Mouse (Mus musculus): ENCODE data around the gene Atp6v1e1. TPM values are rescaled to one million over a fixed set of nuclear protein-coding genes. Genes with fewer than 3 reads are reported as not detected.

The Atp6v1e1 gene
- polyA plus RNA-seq, 2 experiments, result 75.7 to 114 TPM

- no peak for DNase-seq (ENCODE audit: low spot score)
- Histone ChIP-seq H3K4me1 (ENCODE audit: control insufficient read depth, insufficient read depth, low read length) (no peaks in the 10 kb centered on the region), H3K4me2 (replicated peaks; ENCODE audit: low read depth, low read length, severe bottlenecking) (no peak overlapping the region), H3K27ac (replicated peaks; ENCODE audit: low read depth, low read length) (no peak overlapping the region), H3K36me3 (ENCODE audit: control insufficient read depth, insufficient read depth, low read length) (peaks cover 95% of the 10 kb centered on the region), H3K27me3 (ENCODE audit: control insufficient read depth, insufficient read depth, low read length) (no peaks in the 10 kb centered on the region), H3K9me3 (ENCODE audit: control insufficient read depth, low read length) (no peaks in the 10 kb centered on the region), H3K4me3 (replicated peaks; ENCODE audit: low read length) (no peak overlapping the region), H3K9ac (ENCODE audit: low read depth, low read length, severe bottlenecking) (no peak overlapping the region)
- no peak for TF ChIP-seq POLR2A (IDR thresholded peaks at IDR 0.05; ENCODE audit: borderline replicate concordance, extremely low read depth, insufficient read depth, insufficient read length)
- ATAC-seq (ENCODE audit: low FRiP score, low read depth), result no peak
- 82% methylated on average over 4 of the region's 4 CpGs for WGBS
These were observed 23.0 kb downstream of the Atp6v1e1 start for GRCm38 (mm10) chr6:120799581-120800041.

- 90% methylated on average over 4 of the region's 4 CpGs for WGBS
- ATAC-seq (ENCODE audit: low FRiP score, low read depth), result no peak
These were observed 23.7 kb downstream of the Atp6v1e1 start for GRCm38 (mm10) chr6:120798905-120799304.

GRCm38 (mm10) chr6:120798019-120798418 is 24.6 kb downstream of the Atp6v1e1 start:
- no peak overlapping the region for H3K4me2 ChIP-seq (replicated peaks; ENCODE audit: low read depth, low read length, severe bottlenecking)
- H3K36me3 ChIP-seq (ENCODE audit: control insufficient read depth, insufficient read depth, low read length), result peaks cover 95% of the 10 kb centered on the region
- H3K9ac ChIP-seq (ENCODE audit: low read depth, low read length, severe bottlenecking), result no peak overlapping the region
- ATAC-seq (ENCODE audit: low FRiP score, low read depth) (no peak), DNase-seq (ENCODE audit: low spot score) (no peak)
- TF ChIP-seq POLR2A (IDR thresholded peaks at IDR 0.05; ENCODE audit: borderline replicate concordance, extremely low read depth, insufficient read depth, insufficient read length), result no peak
- no peaks in the 10 kb centered on the region for H3K27me3 ChIP-seq (ENCODE audit: control insufficient read depth, insufficient read depth, low read length)
- H3K4me3 ChIP-seq (replicated peaks; ENCODE audit: low read length), result no peak overlapping the region
- 95% methylated on average over 7 of the region's 7 CpGs for WGBS
- H3K27ac ChIP-seq (replicated peaks; ENCODE audit: low read depth, low read length), result no peak overlapping the region
- no peaks in the 10 kb centered on the region for H3K4me1 ChIP-seq (ENCODE audit: control insufficient read depth, insufficient read depth, low read length)
- no peaks in the 10 kb centered on the region for H3K9me3 ChIP-seq (ENCODE audit: control insufficient read depth, low read length)

More at GRCm38 (mm10) chr6:120798905-120799304, 23.7 kb downstream of the Atp6v1e1 start:
- H3K4me3 ChIP-seq (replicated peaks; ENCODE audit: low read length), result no peak overlapping the region
- H3K4me1 ChIP-seq (ENCODE audit: control insufficient read depth, insufficient read depth, low read length), result no peaks in the 10 kb centered on the region
- TF ChIP-seq POLR2A (IDR thresholded peaks at IDR 0.05; ENCODE audit: borderline replicate concordance, extremely low read depth, insufficient read depth, insufficient read length), result no peak
- no peak overlapping the region for H3K9ac ChIP-seq (ENCODE audit: low read depth, low read length, severe bottlenecking)
- no peaks in the 10 kb centered on the region for H3K27me3 ChIP-seq (ENCODE audit: control insufficient read depth, insufficient read depth, low read length)
- peaks cover 95% of the 10 kb centered on the region for H3K36me3 ChIP-seq (ENCODE audit: control insufficient read depth, insufficient read depth, low read length)
- H3K27ac ChIP-seq (replicated peaks; ENCODE audit: low read depth, low read length), result no peak overlapping the region
- no peaks in the 10 kb centered on the region for H3K9me3 ChIP-seq (ENCODE audit: control insufficient read depth, low read length)
- DNase-seq (ENCODE audit: low spot score), result no peak
- H3K4me2 ChIP-seq (replicated peaks; ENCODE audit: low read depth, low read length, severe bottlenecking), result no peak overlapping the region

- H3K27me3 ChIP-seq (ENCODE audit: control insufficient read depth, insufficient read depth, low read length), result no peaks in the 10 kb centered on the region
- H3K4me1 ChIP-seq (ENCODE audit: control insufficient read depth, insufficient read depth, low read length), result no peaks in the 10 kb centered on the region
- WGBS, result 91% methylated on average over 2 of the region's 2 CpGs
- TF ChIP-seq POLR2A (IDR thresholded peaks at IDR 0.05; ENCODE audit: borderline replicate concordance, extremely low read depth, insufficient read depth, insufficient read length), result no peak
- no peak overlapping the region for H3K27ac ChIP-seq (replicated peaks; ENCODE audit: low read depth, low read length)
- H3K9ac ChIP-seq (ENCODE audit: low read depth, low read length, severe bottlenecking), result no peak overlapping the region
- H3K9me3 ChIP-seq (ENCODE audit: control insufficient read depth, low read length), result no peaks in the 10 kb centered on the region
- H3K4me2 ChIP-seq (replicated peaks; ENCODE audit: low read depth, low read length, severe bottlenecking), result no peak overlapping the region
- H3K4me3 ChIP-seq (replicated peaks; ENCODE audit: low read length), result no peak overlapping the region
- H3K36me3 ChIP-seq (ENCODE audit: control insufficient read depth, insufficient read depth, low read length), result peaks cover 89% of the 10 kb centered on the region
- ATAC-seq (ENCODE audit: low FRiP score, low read depth) (no peak), DNase-seq (ENCODE audit: low spot score) (no peak)
These were observed 26.5 kb downstream of the Atp6v1e1 start for GRCm38 (mm10) chr6:120796111-120796510.

- no peaks in the 10 kb centered on the region for H3K4me1 ChIP-seq (ENCODE audit: control insufficient read depth, insufficient read depth, low read length)
- H3K9ac ChIP-seq (ENCODE audit: low read depth, low read length, severe bottlenecking), result no peak overlapping the region
- H3K4me3 ChIP-seq (replicated peaks; ENCODE audit: low read length), result no peak overlapping the region
- no peak for ATAC-seq (ENCODE audit: low FRiP score, low read depth)
- H3K27ac ChIP-seq (replicated peaks; ENCODE audit: low read depth, low read length), result no peak overlapping the region
- DNase-seq (ENCODE audit: low spot score), result no peak
- WGBS, result 92% methylated on average over 5 of the region's 5 CpGs
- TF ChIP-seq POLR2A (IDR thresholded peaks at IDR 0.05; ENCODE audit: borderline replicate concordance, extremely low read depth, insufficient read depth, insufficient read length), result no peak
- H3K9me3 ChIP-seq (ENCODE audit: control insufficient read depth, low read length), result no peaks in the 10 kb centered on the region
- H3K4me2 ChIP-seq (replicated peaks; ENCODE audit: low read depth, low read length, severe bottlenecking), result no peak overlapping the region
- H3K36me3 ChIP-seq (ENCODE audit: control insufficient read depth, insufficient read depth, low read length), result peaks cover 83% of the 10 kb centered on the region
- no peaks in the 10 kb centered on the region for H3K27me3 ChIP-seq (ENCODE audit: control insufficient read depth, insufficient read depth, low read length)
These were observed 27.0 kb downstream of the Atp6v1e1 start for GRCm38 (mm10) chr6:120795422-120796086.

Measured in limb, embryonic 14.5 days (tissue).